Mouse (Mus musculus) cerebellum, adult 8-10 months (tissue): Measurements from ENCODE around the gene Atp6v1d.

ENCODE experiments used
- DNase-seq: peaks from one replicate; pipeline ENCODE4 v3.0.0; 2022

Atp6v1d gene

GRCm38 (mm10) chr12:78790791-78791190, 70.6 kb downstream of the Atp6v1d start:
- no peak for DNase-seq
